Mouse (Mus musculus) bone marrow macrophage, adult 2 months (primary cell): ENCODE data around the gene Grm1. TPM values are rescaled to one million over a fixed set of nuclear protein-coding genes. Genes with fewer than 3 reads are reported as not detected.

ENCODE experiments used
- H3K27ac ChIP-seq: 2 replicates; pipeline ENCODE4 v1.5.1; 2012; ENCODE audit warnings: low read depth, low read length; ENCODE audit not compliant: insufficient read depth
- H3K4me1 ChIP-seq: 2 replicates; pipeline ENCODE4 v1.6.1; 2012; ENCODE audit warnings: low read length; ENCODE audit not compliant: control insufficient read depth, insufficient read depth
- H3K4me3 ChIP-seq: 2 replicates; pipeline ENCODE4 v1.5.1; 2012; ENCODE audit warnings: mild to moderate bottlenecking, low read length, moderate library complexity; ENCODE audit not compliant: insufficient read depth
- CTCF ChIP-seq: IDR thresholded peaks from 2 replicates; pipeline ENCODE4 v1.5.1; 2012; ENCODE audit warnings: low read depth, mild to moderate bottlenecking, low read length, moderate library complexity
- POLR2A ChIP-seq: IDR thresholded peaks from 2 replicates; pipeline ENCODE4 v1.6.1; 2012; ENCODE audit warnings: mild to moderate bottlenecking, low read depth, low read length, borderline replicate concordance
- polyA plus RNA-seq: library from polyadenylated mRNA; stranded (reverse); fragments of >200 nt; gene quantifications from 2 replicates; pipeline ENCODE4 v1.2.4, GENCODE M21; 2012; ENCODE audit not compliant: missing spikeins, insufficient read depth, insufficient read length

The Grm1 gene
- polyA plus RNA-seq, 1 experiment = not detected

DNA sequence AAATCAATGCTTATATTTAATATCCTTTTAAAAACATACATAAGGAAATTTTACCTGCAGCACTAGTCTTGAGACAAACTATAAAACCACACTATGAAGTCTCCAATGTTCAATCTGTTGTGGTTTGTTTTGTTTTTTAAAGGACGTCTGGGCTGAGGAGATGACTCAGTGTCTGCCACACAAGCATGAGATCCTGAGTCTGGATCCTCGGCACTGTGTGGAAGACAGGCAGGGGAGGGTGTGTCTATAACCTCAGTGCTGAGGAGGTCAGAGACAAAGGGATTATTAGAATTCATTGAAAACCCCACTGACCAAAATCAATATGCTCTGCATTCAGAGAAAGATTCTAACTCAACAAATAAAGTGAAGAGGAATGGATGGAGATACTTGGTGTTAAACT is 110.8 kb downstream of the Grm1 start:
- H3K4me1 ChIP-seq = no peaks in the 10 kb centered on the region
- no peak overlapping the region for H3K4me3 ChIP-seq
- H3K27ac ChIP-seq = no peak overlapping the region
- TF ChIP-seq CTCF (no peak), POLR2A (no peak)

DNA sequence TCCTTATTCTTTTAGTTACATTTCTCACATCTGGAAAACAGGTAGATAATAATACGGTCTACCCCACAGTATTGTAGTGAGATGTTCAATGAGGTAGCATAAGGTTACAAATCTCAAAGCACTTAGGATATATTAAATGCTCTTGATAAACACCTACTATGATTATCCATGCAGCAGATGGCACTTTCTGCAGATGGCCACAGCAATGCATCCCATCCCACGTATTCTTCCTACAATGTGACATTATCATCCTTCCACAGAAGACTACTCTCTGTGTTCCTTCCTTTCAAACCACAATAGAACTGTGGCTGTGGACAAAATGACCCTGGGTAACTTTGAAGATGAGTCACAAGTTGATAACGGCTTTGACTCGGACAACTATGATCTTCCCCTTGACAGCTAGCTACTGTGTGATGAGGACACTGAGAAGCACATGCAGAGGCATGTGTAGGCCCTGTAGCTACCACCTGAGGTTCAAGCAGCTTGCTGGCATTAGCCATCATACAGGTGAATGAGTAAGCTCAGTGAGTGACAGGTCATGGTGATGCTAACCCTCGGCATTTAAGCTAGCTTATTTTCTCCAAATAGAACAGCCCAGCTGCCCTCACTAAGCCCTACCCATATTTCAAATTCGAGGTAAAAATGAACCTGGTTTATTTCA is 117.5 kb downstream of the Grm1 start:
- Histone ChIP-seq H3K4me1 (no peaks in the 10 kb centered on the region), H3K27ac (no peak overlapping the region), H3K4me3 (no peak overlapping the region)
- TF ChIP-seq POLR2A = no peak
- TF ChIP-seq CTCF = no peak

DNA sequence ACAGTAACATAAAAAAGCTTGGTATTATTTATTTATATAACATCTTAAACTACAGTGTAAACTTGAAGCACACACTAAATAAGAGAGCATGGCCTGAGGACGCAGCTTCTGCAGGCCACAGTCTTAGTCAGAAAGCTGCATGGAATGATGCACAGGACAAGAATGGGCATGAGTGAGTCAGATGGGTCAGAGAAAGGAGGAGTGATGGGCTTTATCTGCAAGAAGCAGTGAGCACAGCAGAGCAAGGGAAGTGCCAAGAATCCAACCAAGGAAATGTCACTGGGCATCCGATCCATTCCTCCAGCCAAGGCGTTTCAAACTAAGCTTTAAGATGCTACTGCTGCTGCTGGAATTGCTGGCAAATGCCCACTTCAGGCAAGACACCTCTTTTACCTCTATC is 131.6 kb downstream of the Grm1 start:
- no peak overlapping the region for H3K4me3 ChIP-seq
- H3K4me1 ChIP-seq = no peaks in the 10 kb centered on the region
- no peak overlapping the region for H3K27ac ChIP-seq
- no peak for TF ChIP-seq CTCF
- TF ChIP-seq POLR2A = no peak

GRCm38 (mm10) chr10:10949172-10949571 is 133.0 kb downstream of the Grm1 start:
- Histone ChIP-seq H3K27ac (no peak overlapping the region), H3K4me3 (no peak overlapping the region), H3K4me1 (no peaks in the 10 kb centered on the region)
- no peak for TF ChIP-seq POLR2A
- no peak for TF ChIP-seq CTCF

- H3K4me1 ChIP-seq = no peaks in the 10 kb centered on the region
- no peak for TF ChIP-seq CTCF
- TF ChIP-seq POLR2A = no peak
- H3K4me3 ChIP-seq = no peak overlapping the region
- no peak overlapping the region for H3K27ac ChIP-seq
Measured at GRCm38 (mm10) chr10:10947531-10947930, 134.6 kb downstream of the Grm1 start.

DNA sequence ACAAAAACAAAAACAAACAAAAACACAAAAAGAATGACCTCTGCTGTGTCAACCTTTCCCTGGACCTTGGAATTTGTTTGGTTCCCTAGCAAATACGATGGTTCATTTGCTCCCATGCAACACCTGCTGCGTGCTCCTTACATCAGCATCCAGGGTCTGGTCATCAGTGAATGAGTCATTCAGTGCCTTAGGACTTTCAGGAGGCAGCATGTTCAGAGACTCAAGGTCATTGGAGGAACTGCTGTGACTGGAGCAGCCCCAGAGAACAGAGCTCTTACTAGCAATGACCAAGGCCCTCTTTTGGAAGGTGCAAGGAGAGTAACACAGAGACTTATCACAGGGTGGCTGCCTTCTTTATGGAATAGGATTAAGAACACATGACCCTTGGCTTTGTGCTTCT is 138.2 kb downstream of the Grm1 start:
- no peaks in the 10 kb centered on the region for H3K4me1 ChIP-seq
- TF ChIP-seq CTCF = no peak
- H3K4me3 ChIP-seq = no peak overlapping the region
- no peak overlapping the region for H3K27ac ChIP-seq

DNA sequence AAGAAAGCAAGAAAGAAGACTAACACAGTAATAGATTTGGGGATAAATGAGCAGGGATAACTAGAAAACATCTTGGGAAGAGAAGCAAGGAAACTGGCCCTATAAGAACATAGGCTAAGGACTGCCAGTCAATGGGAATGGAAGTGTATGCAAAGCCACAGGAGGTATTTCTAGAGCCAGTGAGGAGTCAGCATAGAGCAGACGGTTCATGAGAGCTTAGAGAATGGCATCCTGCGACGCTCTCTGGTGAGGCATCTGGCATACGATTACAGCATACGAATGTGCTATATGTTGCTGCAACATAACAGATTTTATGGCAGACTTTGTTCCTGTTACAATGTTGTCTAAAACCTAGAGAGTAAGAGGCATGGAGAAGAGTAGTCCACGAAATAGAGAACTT is 139.9 kb downstream of the Grm1 start:
- Histone ChIP-seq H3K4me1 (no peaks in the 10 kb centered on the region), H3K27ac (no peak overlapping the region), H3K4me3 (no peak overlapping the region)
- TF ChIP-seq CTCF = no peak
- no peak for TF ChIP-seq POLR2A

DNA sequence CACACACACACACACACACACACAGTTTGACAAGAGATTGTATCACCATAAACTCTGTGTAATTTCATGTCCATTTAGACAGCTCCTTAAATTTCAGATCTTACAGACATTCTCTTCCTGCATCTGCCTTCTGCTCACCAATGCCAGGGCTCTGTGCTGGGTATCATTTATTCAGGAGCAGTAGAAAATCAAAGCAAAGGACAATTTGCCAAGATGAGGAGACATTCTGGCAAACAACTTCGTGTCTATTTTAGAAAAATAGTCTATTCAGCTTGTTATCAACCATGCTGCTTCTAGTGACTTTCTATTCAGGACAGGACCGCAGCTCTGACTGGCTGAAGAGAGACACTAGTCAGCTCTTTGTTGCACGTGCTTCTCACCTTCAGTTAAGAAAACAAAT is 146.3 kb downstream of the Grm1 start:
- H3K4me3 ChIP-seq = no peak overlapping the region
- no peaks in the 10 kb centered on the region for H3K4me1 ChIP-seq
- no peak overlapping the region for H3K27ac ChIP-seq
- no peak for TF ChIP-seq POLR2A
- no peak for TF ChIP-seq CTCF

- TF ChIP-seq POLR2A (no peak), CTCF (no peak)
Measured at GRCm38 (mm10) chr10:10929672-10930071, 152.5 kb downstream of the Grm1 start.

DNA sequence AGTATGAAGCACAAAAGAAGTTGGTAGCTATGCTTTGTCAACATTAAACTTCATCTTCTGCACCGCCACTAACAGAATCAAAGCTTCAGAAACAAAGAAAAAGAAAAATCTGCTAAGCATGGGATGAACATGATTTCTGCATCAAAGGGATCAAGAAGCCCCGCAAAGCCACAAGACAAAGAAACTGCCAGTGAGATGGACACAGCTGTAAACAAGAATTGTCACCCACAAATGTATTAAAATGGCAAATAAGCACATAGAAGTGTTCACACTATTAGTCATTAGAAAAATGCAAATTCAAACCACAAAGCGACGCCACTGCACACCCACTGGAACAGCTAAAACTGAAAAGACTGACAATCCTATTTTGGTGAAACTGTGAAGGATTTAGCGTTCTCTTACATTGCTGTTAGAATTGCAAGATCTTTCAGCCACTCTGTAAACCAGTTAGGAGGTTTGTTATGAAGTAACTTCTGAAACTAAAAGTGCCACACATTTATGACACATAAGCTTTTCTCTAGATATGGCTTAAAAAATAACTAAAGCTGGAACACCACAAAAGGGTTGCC is 153.3 kb downstream of the Grm1 start:
- no peak overlapping the region for H3K27ac ChIP-seq
- H3K4me3 ChIP-seq = no peak overlapping the region
- TF ChIP-seq POLR2A (no peak), CTCF (no peak)
- no peaks in the 10 kb centered on the region for H3K4me1 ChIP-seq

More at GRCm38 (mm10) chr10:10929672-10930071, 152.5 kb downstream of the Grm1 start:
- Histone ChIP-seq H3K4me3 (no peak overlapping the region), H3K4me1 (no peaks in the 10 kb centered on the region), H3K27ac (no peak overlapping the region)

DNA sequence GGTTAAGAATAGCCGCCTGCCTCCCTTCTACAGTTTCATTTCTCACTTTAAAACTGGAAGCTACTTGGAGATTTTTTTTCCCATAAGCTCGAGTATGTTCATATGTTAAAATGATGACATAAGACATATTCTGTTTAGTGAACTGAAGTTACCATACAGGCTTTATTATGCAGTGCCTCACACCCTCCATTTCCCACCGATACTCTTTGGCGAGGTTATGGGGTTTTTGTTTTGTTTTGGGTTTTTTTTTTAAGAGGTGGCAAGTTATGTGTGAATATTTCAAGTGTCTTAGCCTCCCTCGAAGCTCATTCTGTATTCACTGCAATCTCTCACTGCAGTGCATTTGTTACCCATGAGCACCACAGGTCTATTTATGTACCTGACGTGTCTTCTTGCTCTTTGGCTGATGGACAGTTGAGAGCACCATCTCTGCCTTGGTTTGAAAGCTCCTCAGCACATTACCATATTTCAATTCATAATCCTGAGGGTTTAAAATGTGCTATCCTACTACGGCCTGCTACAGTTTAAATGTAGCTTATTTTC is 164.2 kb downstream of the Grm1 start:
- no peak for TF ChIP-seq POLR2A
- H3K4me3 ChIP-seq = no peak overlapping the region
- H3K27ac ChIP-seq = no peak overlapping the region
- no peaks in the 10 kb centered on the region for H3K4me1 ChIP-seq
